Mouse (Mus musculus) lung, adult 18-20 months (tissue): ENCODE data around the gene Bmp15.

Source experiments
- DNase-seq, 2 experiments: peaks; one replicate each; pipeline ENCODE4 v3.0.0; 2022; ENCODE audit warnings: mixed read lengths in 2 of 2

The Bmp15 gene

DNA sequence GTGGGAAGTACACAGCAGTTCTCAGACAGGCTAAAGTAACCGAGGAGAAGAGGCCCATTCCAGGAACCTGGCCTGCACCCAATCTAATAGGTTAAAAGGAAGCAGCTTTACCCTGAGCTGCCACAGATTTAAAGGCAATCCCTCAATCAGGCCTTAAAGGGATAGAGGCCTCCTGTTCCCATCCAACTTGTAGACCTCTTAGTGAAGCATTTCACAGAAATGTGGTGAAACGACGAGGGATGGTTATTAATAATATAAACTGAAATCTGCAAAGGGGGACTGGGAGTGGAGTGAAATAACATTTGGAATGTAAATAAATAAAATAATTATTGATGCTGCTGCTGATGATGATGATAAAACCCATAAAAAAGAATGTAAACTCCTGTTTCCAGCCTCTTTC lies at the start of gene Bmp15:
Gene Bmp15, minus strand, starts transcription at position 101 of the 400 bp plus-strand sequence.
- DNase-seq, result no peak

DNA sequence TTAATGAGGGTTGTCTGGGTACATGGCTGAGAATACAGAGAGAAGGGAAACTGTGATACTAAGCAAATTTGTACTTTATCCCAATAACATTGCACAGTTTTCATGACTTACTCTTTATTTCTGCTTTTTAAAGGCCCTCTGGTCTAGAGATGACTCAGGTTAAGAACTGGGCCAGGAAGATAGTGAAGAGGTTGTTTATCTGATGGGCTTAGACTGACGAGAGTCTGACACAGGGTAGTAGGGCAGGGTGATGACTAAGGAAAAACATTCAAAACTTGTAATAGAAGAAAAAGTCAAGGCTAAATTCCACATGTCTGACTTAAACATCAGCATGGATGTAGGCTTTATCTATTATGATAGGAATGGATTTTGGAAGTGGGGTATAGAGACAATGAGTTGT lies 48.3 kb upstream of the Bmp15 start:
- no peak for DNase-seq

DNA sequence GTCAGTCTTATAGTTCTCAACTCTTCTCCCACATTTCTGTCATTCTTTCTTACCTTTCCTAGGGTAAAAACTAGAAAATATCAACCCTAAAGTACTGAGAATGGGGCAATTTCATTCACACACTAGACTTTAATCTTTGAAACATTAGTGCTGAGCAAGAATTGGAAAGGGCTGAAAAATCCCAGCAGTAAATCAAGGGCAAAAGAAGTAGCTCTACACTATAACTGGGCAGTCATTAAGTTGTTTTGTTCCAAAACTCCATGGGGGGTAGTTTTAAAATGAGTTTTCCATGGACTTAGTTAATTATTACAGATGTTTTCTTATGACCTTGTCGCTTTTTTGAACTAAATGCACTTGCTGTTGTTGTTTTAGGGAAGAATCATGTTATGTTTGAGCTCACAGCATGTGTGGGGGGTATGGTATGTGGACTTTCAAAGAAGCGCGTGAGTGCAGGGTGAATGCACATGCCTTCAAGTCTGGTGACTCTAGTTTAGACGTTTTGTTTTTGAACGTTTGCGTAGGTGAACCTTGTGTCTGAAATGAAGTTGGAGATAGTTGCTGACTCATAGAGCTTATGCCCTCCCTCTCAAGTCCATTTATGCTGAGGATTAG lies 37.1 kb upstream of the Bmp15 start:
- no peak for DNase-seq

DNA sequence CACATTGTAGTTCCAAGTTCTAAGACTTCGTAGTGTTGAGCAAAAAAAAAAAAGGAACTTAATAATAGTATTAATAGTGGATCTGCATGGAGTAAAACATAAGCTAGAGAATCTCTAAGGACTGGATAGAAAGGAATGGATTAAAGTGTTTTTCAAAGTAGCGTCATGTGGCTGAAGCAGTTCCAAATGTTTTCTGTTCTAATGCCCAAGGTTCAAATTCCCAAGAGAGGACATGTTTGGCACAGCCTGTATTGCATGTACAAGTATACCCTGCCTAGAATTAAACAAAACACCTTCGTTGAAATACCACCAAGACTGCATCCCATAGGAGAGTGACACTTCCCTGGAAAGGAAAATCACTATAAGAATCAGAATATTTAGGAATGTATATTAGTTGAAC lies 36.4 kb upstream of the Bmp15 start:
- DNase-seq, result no peak

DNA sequence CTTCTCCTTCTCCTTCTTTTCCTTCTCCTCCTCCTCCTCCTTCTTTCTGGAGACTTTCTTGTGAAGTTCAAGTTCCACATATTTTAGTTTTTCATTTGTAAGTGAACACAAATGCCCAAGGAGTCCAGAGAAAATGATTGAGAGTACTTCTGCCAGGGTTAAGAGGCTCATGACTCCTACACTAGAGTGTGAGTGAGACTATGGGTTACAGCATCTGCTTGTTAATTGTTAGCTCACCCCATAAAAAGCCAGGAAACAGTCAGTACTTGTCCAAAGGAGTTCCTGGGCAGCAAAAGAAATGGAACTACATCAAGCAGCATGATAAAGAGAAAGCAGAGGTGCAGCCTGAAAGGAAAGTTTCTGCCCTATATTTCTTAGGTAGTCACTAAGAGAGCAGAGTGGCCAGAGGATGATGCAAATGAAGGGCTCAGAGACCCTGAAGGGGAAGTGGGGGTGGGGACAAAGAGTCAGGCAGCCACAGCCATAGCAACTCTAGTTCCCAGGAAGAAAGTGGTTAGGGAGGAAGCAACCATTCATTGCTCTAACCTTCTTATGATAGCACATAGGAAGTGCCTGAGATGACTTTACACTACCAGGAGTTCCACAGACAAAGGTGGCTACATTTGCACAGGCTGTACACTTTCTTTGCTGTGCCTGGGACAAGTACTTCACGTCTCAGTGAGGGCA lies 24.9 kb upstream of the Bmp15 start:
- DNase-seq, result no peak

DNA sequence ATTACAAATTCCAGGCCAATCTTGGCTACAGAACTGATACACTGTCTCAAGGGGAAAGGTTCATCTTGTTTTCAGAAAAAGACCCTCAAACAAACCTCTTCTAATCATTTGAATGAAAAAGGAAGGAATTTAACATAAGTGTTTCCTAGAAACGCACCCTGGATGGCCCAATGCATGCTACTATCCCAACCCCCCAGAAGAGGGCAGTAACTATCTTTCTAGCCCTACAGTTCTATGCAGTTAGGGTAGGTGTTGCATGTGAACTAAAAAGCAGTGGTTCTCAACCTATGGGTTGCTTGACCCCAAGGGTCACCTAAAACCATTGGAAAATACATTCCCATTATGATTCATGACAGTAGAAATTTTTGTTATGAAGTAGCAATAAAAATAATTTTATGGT lies 3.5 kb upstream of the Bmp15 start:
- DNase-seq, result peak in 1 of 2 experiments; percentile 6

DNA sequence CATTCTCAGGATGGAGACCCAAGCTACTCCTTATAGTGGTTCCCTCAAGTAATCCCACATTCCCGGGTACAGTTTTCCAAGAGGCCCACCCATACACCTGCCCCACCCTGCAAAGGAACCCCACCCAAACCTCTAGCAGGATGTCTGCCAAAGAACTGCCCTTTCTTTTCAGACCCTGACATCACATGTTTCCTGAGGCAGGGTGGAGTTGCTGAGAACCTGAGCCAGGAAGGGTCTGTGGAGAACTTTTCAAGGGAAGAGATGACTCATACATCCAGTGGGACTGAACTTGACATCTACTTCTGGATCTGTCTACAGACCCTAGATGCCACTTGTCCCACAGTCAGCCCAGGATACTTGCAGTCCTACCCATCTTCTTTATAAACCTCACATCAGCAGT lies 2.8 kb downstream of the Bmp15 start:
- peak; percentile 3 to 7 for DNase-seq
